Mouse (Mus musculus): ENCODE data around the gene Gm20517. TPM values are rescaled to one million over a fixed set of nuclear protein-coding genes. Genes with fewer than 3 reads are reported as not detected.

Gm20517 gene
- polyA plus RNA-seq, 1 experiment: 1.5 TPM

- peaks cover 17% of the 10 kb centered on the region for H3K27me3 ChIP-seq (ENCODE audit: control insufficient read depth, insufficient read depth, insufficient read length)
- H3K36me3 ChIP-seq (ENCODE audit: control insufficient read depth, insufficient read depth): no peaks in the 10 kb centered on the region
- H3K4me3 ChIP-seq: no peak overlapping the region
Observed at GRCm38 (mm10) chr17:47704692-47705091, 93.3 kb downstream of the Gm20517 start.

GRCm38 (mm10) chr17:47706196-47706595 lies 94.8 kb downstream of the Gm20517 start:
- Histone ChIP-seq H3K79me2 (ENCODE audit: control insufficient read depth, insufficient read depth) (no peaks in the 10 kb centered on the region), H3K4me2 (ENCODE audit: low read depth) (no peak overlapping the region), H3K36me3 (ENCODE audit: control insufficient read depth, insufficient read depth) (no peaks in the 10 kb centered on the region), H3K4me3 (no peak overlapping the region), H3K27me3 (ENCODE audit: control insufficient read depth, insufficient read depth, insufficient read length) (peaks cover 18% of the 10 kb centered on the region), H3ac (ENCODE audit: control insufficient read depth, insufficient read length) (no peak overlapping the region)
- TF ChIP-seq MAX (IDR thresholded peaks at IDR 0.05; ENCODE audit: low read depth): no peak
- peak in 2 of 3 experiments; percentile 28 to 31 for TF ChIP-seq MYOD1 (IDR thresholded peaks at IDR 0.05; ENCODE audit: control insufficient read depth in 1 of 3, insufficient read length in 2 of 3, low read depth in 2 of 3)
- TF ChIP-seq MYOG (IDR thresholded peaks at IDR 0.05; ENCODE audit: control insufficient read depth in 1 of 3, insufficient read depth in 1 of 3, insufficient read length in 2 of 3, low read depth in 2 of 3): peak in 1 of 3 experiments; percentile 40

More at GRCm38 (mm10) chr17:47704692-47705091, 93.3 kb downstream of the Gm20517 start:
- Histone ChIP-seq H3K79me2 (ENCODE audit: control insufficient read depth, insufficient read depth) (no peaks in the 10 kb centered on the region), H3K4me2 (ENCODE audit: low read depth) (no peak overlapping the region), H3ac (ENCODE audit: control insufficient read depth, insufficient read length) (no peak overlapping the region)
- no peak for TF ChIP-seq MAX (IDR thresholded peaks at IDR 0.05; ENCODE audit: low read depth)
- TF ChIP-seq SRF (IDR thresholded peaks at IDR 0.05; ENCODE audit: control insufficient read depth, insufficient read length, low read depth): no peak
- TF ChIP-seq TCF12 (IDR thresholded peaks at IDR 0.05; ENCODE audit: insufficient read depth, poor library complexity, severe bottlenecking): no peak

- no peak overlapping the region for H3K4me2 ChIP-seq (ENCODE audit: low read depth)
- TF ChIP-seq MYOG (IDR thresholded peaks at IDR 0.05; ENCODE audit: control insufficient read depth in 1 of 3, insufficient read depth in 1 of 3, insufficient read length in 2 of 3, low read depth in 2 of 3) (no peak), SRF (IDR thresholded peaks at IDR 0.05; ENCODE audit: control insufficient read depth, insufficient read length, low read depth) (no peak), MAX (IDR thresholded peaks at IDR 0.05; ENCODE audit: low read depth) (no peak), POLR2A (IDR thresholded peaks at IDR 0.05; ENCODE audit: insufficient read length, low read depth) (no peak), TCF3 (IDR thresholded peaks at IDR 0.05; ENCODE audit: insufficient read length, low read depth) (no peak), E2F4 (IDR thresholded peaks at IDR 0.05; ENCODE audit: insufficient read depth) (no peak), REST (IDR thresholded peaks at IDR 0.05; ENCODE audit: insufficient read depth, insufficient read length) (no peak), USF1 (IDR thresholded peaks at IDR 0.05; ENCODE audit: low read depth) (no peak), CEBPB (IDR thresholded peaks at IDR 0.05; ENCODE audit: insufficient read depth, poor library complexity, severe bottlenecking) (no peak), TCF12 (IDR thresholded peaks at IDR 0.05; ENCODE audit: insufficient read depth, poor library complexity, severe bottlenecking) (no peak), MYOD1 (IDR thresholded peaks at IDR 0.05; ENCODE audit: control insufficient read depth in 1 of 3, insufficient read length in 2 of 3, low read depth in 2 of 3) (no peak), POLR2AphosphoS2 (IDR thresholded peaks at IDR 0.05; ENCODE audit: insufficient read length, low read depth) (no peak)
Observed at GRCm38 (mm10) chr17:47707961-47708360, 96.6 kb downstream of the Gm20517 start.

GRCm38 (mm10) chr17:47708972-47709371 lies 97.6 kb downstream of the Gm20517 start:
- Histone ChIP-seq H3K36me3 (ENCODE audit: control insufficient read depth, insufficient read depth) (no peaks in the 10 kb centered on the region), H3K4me3 (no peak overlapping the region), H3K27me3 (ENCODE audit: control insufficient read depth, insufficient read depth, insufficient read length) (peaks cover 33% of the 10 kb centered on the region), H3ac (ENCODE audit: control insufficient read depth, insufficient read length) (no peak overlapping the region), H3K79me2 (ENCODE audit: control insufficient read depth, insufficient read depth) (no peaks in the 10 kb centered on the region), H3K4me2 (ENCODE audit: low read depth) (no peak overlapping the region)
- no peak for TF ChIP-seq TCF3 (IDR thresholded peaks at IDR 0.05; ENCODE audit: insufficient read length, low read depth)
- TF ChIP-seq CEBPB (IDR thresholded peaks at IDR 0.05; ENCODE audit: insufficient read depth, poor library complexity, severe bottlenecking): no peak
- TF ChIP-seq E2F4 (IDR thresholded peaks at IDR 0.05; ENCODE audit: insufficient read depth): no peak
- no peak for TF ChIP-seq SRF (IDR thresholded peaks at IDR 0.05; ENCODE audit: control insufficient read depth, insufficient read length, low read depth)
- TF ChIP-seq REST (IDR thresholded peaks at IDR 0.05; ENCODE audit: insufficient read depth, insufficient read length): no peak
- TF ChIP-seq TCF12 (IDR thresholded peaks at IDR 0.05; ENCODE audit: insufficient read depth, poor library complexity, severe bottlenecking): no peak
- no peak for TF ChIP-seq MYOD1 (IDR thresholded peaks at IDR 0.05; ENCODE audit: control insufficient read depth in 1 of 3, insufficient read length in 2 of 3, low read depth in 2 of 3)
- no peak for TF ChIP-seq USF1 (IDR thresholded peaks at IDR 0.05; ENCODE audit: low read depth)

More at GRCm38 (mm10) chr17:47707961-47708360, 96.6 kb downstream of the Gm20517 start:
- Histone ChIP-seq H3ac (ENCODE audit: control insufficient read depth, insufficient read length) (no peak overlapping the region), H3K79me2 (ENCODE audit: control insufficient read depth, insufficient read depth) (no peaks in the 10 kb centered on the region), H3K27me3 (ENCODE audit: control insufficient read depth, insufficient read depth, insufficient read length) (peaks cover 30% of the 10 kb centered on the region), H3K4me3 (no peak overlapping the region), H3K36me3 (ENCODE audit: control insufficient read depth, insufficient read depth) (no peaks in the 10 kb centered on the region)

GRCm38 (mm10) chr17:47710036-47710435 lies 98.6 kb downstream of the Gm20517 start:
- no peaks in the 10 kb centered on the region for H3K79me2 ChIP-seq (ENCODE audit: control insufficient read depth, insufficient read depth)
- H3K27me3 ChIP-seq (ENCODE audit: control insufficient read depth, insufficient read depth, insufficient read length): peaks cover 38% of the 10 kb centered on the region
- no peak overlapping the region for H3ac ChIP-seq (ENCODE audit: control insufficient read depth, insufficient read length)
- no peak overlapping the region for H3K4me2 ChIP-seq (ENCODE audit: low read depth)
- TF ChIP-seq SRF (IDR thresholded peaks at IDR 0.05; ENCODE audit: control insufficient read depth, insufficient read length, low read depth) (no peak), MYOD1 (IDR thresholded peaks at IDR 0.05; ENCODE audit: control insufficient read depth in 1 of 3, insufficient read length in 2 of 3, low read depth in 2 of 3) (no peak), TCF12 (IDR thresholded peaks at IDR 0.05; ENCODE audit: insufficient read depth, poor library complexity, severe bottlenecking) (no peak), MYOG (IDR thresholded peaks at IDR 0.05; ENCODE audit: control insufficient read depth in 1 of 3, insufficient read depth in 1 of 3, insufficient read length in 2 of 3, low read depth in 2 of 3) (no peak), POLR2AphosphoS2 (IDR thresholded peaks at IDR 0.05; ENCODE audit: insufficient read length, low read depth) (no peak), TCF3 (IDR thresholded peaks at IDR 0.05; ENCODE audit: insufficient read length, low read depth) (no peak), REST (IDR thresholded peaks at IDR 0.05; ENCODE audit: insufficient read depth, insufficient read length) (no peak), USF1 (IDR thresholded peaks at IDR 0.05; ENCODE audit: low read depth) (no peak), MAX (IDR thresholded peaks at IDR 0.05; ENCODE audit: low read depth) (no peak), E2F4 (IDR thresholded peaks at IDR 0.05; ENCODE audit: insufficient read depth) (no peak), CEBPB (IDR thresholded peaks at IDR 0.05; ENCODE audit: insufficient read depth, poor library complexity, severe bottlenecking) (no peak), POLR2A (IDR thresholded peaks at IDR 0.05; ENCODE audit: insufficient read length, low read depth) (no peak)
- H3K4me3 ChIP-seq: no peak overlapping the region
- no peaks in the 10 kb centered on the region for H3K36me3 ChIP-seq (ENCODE audit: control insufficient read depth, insufficient read depth)
